Mouse (Mus musculus): ENCODE measurements around the gene Mapk11. TPM values are rescaled to one million over a fixed set of nuclear protein-coding genes. Genes with fewer than 3 reads are reported as not detected.

Gene Mapk11
- 0.40 and 0.43 TPM in 2 replicates for total RNA-seq (2015)
- total RNA-seq (2017): 0.24 and 0.51 TPM in 2 replicates

- ATAC-seq (ENCODE audit: poor library complexity, severe bottlenecking): peak; percentile 40
Observed at GRCm38 (mm10) chr15:89149271-89150040, at the start of gene Mapk11. Mapk11 (minus strand) TSS chr15:89149628.

- no peak for ATAC-seq (ENCODE audit: poor library complexity, severe bottlenecking)
Observed at GRCm38 (mm10) chr15:89197056-89197455, 47.6 kb upstream of the Mapk11 start.

DNA sequence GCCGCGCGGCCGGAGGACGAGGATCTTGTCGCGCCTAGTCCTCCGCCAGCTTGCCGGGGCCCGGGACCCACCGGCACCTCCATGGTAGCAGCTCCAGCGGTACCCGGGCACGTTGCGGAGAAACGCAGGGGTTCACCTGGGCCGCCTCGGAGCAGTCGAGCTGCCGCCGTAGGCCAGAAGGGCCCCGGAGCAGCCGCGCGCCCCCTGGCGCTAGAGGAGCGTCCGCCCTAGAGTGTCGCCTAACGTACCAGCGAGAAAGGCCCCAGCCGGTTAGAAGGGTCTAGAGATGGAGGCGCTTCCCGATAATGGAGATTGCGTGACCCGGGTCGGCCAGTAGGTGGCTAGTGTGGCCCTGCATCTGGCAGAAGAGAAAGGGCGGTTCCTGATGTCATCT is 46.9 kb upstream of the Mapk11 start, which contains the start of gene Dennd6b:
TSS of gene Dennd6b (minus strand) at position 184 of the 394 bp plus-strand sequence.
- peak; percentile 98 for ATAC-seq (ENCODE audit: poor library complexity, severe bottlenecking)

DNA sequence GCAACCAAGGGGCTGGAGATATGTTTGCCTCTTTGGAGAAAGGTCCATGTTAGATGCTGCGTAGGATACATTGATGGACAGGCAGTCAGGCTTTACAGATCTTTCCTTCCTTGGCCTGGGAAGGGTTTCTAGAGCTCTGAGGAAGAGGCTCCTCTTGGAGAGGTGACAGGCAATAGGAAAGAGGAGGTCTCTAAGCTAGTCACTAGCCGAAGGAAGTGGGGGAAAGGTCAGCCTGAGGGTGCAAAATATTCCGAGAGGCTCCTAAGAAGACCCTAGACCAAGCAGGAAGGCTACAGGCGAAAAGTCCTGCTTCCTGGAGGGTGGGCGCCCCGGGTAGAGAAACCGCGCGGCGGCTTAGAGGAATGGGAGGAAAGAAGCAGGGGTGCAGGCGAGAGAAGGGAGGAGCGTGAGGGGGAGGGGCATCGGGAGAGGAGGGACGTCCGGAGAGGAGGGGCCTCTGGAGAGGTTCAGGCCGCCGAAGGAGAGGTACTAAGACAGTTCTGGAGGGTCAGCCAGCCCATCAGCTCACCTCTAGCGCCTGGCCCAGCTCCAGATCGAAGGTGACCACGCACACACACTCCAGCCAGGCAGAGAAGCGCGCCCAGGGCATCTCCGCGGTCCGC is 46.4 kb upstream of the Mapk11 start:
- peak; percentile 84 for ATAC-seq (ENCODE audit: poor library complexity, severe bottlenecking)

- no peak for ATAC-seq (ENCODE audit: poor library complexity, severe bottlenecking)
Observed at GRCm38 (mm10) chr15:89195261-89195681, 45.8 kb upstream of the Mapk11 start.

GRCm38 (mm10) chr15:89184937-89185227 is 35.5 kb upstream of the Mapk11 start:
- ATAC-seq (ENCODE audit: poor library complexity, severe bottlenecking): no peak

DNA sequence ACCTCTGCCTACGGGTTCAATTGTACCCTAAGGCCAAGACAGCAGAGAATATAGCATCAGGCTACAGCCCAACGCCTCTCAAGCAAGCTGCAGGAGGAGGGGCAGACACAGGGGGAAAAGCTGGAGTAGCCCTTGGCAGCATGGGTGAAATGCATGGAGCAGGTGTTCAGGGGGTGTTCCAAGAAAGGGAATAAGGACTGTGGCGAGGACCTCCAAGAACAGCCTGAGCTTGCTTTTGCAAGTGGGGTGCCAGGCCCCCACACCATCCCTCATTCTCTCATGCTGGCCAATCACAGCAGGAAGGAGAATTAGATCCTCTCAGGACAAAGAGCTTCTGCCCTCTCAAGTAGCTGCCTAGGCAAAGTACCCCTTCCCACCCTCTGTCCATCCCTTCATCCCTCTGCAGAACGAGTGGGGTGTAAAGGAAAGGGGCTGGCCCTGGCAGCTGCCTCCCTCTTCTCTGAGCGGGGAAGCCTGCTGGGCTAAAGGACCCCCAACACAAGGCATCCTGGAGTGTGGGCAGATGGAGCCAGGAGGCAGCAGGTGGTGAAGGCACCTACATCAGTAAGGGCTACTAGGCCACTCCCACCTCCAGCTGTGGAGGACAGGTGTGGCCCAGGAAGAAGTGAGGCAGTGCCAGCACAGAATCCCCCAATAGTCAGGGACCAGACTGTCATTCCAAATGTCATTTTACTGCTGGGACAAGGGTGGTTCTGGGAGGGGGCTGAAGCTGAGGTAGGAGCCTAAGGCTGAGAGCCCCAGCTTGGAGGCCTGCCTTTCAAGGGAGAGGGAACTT is 34.9 kb upstream of the Mapk11 start:
- no peak for ATAC-seq (ENCODE audit: poor library complexity, severe bottlenecking)

DNA sequence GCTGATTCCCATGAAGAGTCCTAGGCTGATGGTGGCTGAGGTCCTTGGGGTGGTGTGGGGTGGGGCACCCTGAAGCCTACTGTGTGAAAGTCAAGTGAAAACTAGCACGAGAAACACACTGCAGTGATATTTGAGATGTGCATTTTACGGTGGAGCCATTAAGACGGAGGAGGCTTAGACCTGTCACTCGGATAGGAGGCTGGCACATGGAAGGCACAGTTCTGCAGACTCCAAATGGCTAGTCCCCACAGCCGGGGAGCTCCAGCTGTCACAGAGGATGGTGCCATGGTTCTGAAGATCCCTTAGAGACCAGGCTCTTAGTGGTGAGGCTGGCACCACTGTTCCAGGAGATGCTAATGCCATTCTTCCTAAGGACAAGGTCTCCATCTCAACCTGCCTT is 33.4 kb upstream of the Mapk11 start:
- ATAC-seq (ENCODE audit: poor library complexity, severe bottlenecking): no peak

- ATAC-seq (ENCODE audit: poor library complexity, severe bottlenecking): no peak
Observed at GRCm38 (mm10) chr15:89182328-89182741, 32.9 kb upstream of the Mapk11 start.

GRCm38 (mm10) chr15:89181561-89182270 is 32.3 kb upstream of the Mapk11 start:
- no peak for ATAC-seq (ENCODE audit: poor library complexity, severe bottlenecking)

DNA sequence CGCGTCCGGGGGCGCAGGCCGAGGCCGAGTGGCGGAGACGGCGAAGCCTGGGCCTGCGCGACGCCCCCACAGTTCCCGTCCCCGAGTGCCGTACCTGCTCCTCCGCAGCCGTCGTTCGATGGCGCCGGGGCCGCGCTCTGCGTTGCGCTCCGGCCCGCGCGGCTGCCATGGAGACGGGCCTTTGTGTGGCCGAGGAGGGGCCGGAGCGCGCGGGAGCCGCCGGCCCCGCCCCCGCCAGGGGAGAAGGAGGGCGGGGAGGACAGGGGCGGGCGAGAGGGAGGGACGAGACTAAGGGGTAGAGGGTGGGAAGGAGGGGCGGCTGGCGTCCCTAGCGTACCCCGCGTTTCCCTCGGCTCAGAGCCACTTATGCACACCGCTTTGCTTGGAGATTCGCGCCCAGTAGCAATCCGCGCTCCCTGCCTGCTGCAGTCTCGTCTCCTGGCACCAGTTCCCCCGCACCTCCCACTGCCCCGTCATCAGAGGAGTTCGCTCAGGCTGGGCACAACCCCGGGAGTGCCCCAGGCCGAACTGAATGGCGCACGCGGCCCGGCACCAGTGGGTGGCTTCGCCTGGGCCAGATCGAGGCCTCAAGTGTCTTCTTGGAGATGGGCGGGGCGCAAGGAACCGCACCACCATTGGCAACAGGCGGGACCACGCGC is 31.3 kb upstream of the Mapk11 start, which contains the start of gene Plxnb2:
TSS of gene Plxnb2 (minus strand) at position 218 of the 659 bp plus-strand sequence.
- peak; percentile 28 for ATAC-seq (ENCODE audit: poor library complexity, severe bottlenecking)

DNA sequence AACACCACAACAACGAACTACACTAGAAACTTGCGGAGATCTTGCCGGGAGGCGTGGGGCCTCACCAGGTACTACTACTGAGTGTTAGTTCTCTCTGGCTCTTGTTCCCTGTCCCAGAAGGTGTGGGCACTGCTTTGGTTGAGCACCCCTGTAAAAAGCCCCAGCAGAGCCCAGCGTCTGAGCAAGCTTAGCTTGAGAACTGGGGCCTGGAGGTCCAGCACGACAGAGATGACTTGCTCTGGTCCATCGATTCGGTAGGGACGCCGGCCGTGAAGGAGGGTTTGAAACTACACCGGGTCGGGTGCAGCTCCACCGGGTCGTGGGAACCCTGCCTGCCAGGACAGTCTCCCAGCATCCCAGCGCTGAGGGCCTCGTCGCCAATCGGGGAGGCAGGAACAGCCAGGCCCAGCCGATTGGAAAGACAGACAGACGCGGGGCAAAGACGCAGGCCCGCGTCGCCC is 30.7 kb upstream of the Mapk11 start:
- no peak for ATAC-seq (ENCODE audit: poor library complexity, severe bottlenecking)

- no peak for ATAC-seq (ENCODE audit: poor library complexity, severe bottlenecking)
Observed at GRCm38 (mm10) chr15:89179630-89179964, 30.2 kb upstream of the Mapk11 start.

DNA sequence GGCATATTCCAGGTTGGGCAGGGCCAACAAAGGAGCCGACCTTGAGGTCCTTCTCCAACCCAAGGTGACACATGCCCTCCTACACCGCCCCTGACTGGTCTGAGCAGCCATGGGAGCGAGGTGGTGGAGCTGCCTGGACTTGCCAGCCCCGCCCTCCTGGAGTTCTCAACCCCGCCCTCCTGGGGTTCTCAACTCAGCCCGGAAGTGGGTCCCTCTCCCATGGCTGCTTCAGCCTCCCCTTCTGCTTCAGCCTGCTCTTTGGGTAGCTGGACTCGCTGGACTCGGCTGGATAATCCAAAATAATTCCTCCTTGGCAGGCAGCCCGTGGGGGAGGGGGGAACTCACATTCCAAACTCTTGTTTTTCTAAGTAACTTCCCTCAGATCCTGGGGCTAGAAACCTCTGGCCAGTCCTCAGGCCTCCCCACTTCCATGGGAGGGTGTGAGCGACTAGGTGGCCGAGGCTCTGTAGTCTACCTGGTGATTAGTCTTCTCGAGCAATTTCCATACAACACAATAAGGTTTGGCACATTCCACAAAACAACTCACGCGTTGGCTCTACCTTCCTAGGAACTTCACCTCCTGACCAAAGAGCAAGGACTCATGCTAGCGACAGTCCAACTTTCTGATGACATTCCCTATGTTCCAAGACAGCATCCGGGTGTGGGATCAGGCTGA is 29.7 kb upstream of the Mapk11 start:
- ATAC-seq (ENCODE audit: poor library complexity, severe bottlenecking): peak; percentile 33; the same call in 1 of the 2 replicates

DNA sequence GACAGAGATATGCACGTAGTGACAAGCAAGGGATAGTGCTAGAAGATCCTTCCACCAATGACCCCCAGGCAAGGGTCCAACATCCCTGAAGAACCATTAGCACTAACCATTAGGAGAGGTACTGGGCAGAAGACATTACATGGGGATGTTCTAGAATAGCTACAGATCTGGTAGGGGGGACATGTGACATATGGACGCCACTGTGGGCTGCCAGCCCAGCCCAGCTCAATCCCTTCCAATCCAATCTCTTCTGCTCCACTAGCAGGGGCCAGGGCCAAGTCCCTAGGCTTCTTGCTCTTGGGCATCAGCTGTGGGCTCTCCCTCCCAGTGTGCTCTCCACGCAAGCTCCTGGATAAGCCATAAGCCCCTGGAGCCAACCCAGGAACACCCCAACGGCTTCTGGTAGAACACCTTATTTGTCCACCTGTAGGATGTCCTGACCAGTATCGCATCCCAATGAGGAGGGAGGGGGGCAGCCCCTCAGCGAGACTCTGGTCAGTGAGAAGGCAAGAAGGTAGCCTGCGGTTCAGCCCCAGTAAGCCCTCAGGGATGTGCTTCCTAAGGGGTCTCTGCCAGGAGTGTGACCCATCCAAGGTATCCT is 28.9 kb upstream of the Mapk11 start:
- ATAC-seq (ENCODE audit: poor library complexity, severe bottlenecking): no peak

GRCm38 (mm10) chr15:89177576-89178259 is 28.3 kb upstream of the Mapk11 start:
- peak; percentile 68 for ATAC-seq (ENCODE audit: poor library complexity, severe bottlenecking)

DNA sequence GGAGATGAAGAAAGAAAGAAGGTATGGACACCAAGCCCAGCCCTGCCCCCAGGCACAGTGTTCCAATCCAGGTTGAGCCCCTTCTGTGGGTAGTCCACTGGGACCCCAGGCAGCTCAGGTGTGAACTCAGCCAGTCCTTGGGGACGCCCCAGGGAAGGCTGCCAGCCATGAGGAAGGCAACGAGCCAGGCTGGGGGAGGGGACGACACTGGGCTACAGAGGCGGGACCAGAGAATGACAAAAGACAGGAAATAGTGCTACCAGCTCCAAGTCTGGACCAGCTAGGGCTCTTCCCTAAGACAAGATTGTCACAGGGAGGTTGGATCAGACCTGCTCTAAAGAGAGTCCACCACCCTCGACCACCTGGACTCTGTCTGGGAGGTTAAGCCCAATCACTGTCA is 27.7 kb upstream of the Mapk11 start:
- peak; percentile 23; the same call in 1 of the 2 replicates for ATAC-seq (ENCODE audit: poor library complexity, severe bottlenecking)

DNA sequence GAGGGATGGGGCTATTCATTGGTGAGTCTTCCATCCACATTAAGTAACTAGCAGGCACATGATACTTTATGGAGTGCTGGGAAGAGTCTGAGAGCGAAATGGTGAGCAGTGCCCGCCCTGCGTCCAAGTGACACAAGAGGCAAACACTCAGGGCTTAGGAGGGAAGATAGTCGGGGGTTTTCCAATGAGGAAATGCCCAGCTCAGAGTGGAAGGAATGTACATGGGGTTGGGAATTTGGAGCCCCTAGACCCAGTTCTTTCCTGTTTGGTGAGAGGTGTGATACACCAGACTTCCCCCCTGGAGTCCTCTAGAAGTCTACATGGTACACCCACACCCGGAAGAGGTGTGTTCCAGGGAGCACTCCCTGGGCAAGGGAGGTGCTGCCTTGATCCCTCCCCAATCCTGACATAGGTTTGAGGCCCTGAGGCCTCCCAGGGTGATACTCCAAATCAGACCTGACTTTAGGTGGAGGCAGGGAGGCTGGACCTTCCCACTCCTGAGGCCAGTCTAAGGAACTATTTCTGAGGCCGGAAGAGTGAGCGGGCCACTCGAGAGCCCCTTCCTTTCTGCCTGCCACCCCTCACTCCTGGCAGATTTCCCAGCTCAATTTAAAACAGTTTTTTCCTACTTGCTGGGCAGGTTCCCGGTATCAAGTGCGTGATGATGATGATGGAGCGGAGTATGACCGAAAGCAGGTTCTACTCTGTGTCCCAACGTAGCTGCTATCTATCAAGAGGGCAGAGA is 26.2 kb upstream of the Mapk11 start:
- no peak for ATAC-seq (ENCODE audit: poor library complexity, severe bottlenecking)

Data from megakaryocyte, adult 5-6 weeks (primary cell).